In genomic region chr1:183116946-183117826, GRCm38 (mm10) we compare ENCODE assay signal across 10 mouse cellular contexts.
DNase-seq lines count a peak whose midpoint lies in the region; ATAC-seq lines count a peak whose summit lies in the region.
"Had no signal": no experiment of that assay in that cellular context is flagged by ENCODE, and none has a peak within 500 bp of the region (broad histone marks: within the 10 kb centered on the region; RNA-seq: fewer than 3 reads in every experiment).

No protein-coding gene starts in this region.

- H3K4me1 ChIP-seq in heart, embryonic 11.5 days (ENCODE audit: control insufficient read depth, insufficient read depth, low read length), result peaks cover 24% of the 10 kb centered on the region
- H3K4me1 ChIP-seq in embryonic facial prominence, embryonic 10.5 days, result peaks cover 41% of the 10 kb centered on the region
- H3K4me1 ChIP-seq in limb, embryonic 11.5 days (ENCODE audit: control insufficient read depth, insufficient read depth, low read length), result peaks cover 29% of the 10 kb centered on the region
- peaks cover 11% of the 10 kb centered on the region for H3K4me1 ChIP-seq in intestine, embryonic 16.5 days (ENCODE audit: control insufficient read depth, insufficient read depth, low read length)

- no peak overlapping the region; the same call in 1 of the 2 replicates for H3K27ac ChIP-seq in heart, embryonic 11.5 days (ENCODE audit: low read depth, low read length)
- H3K27ac ChIP-seq in embryonic facial prominence, embryonic 10.5 days (replicated peaks), result peak overlapping the region; percentile 71
- 0 out of 2 replicates have a peak overlapping the region, but pooled peaks have one; percentile 14 for H3K27ac ChIP-seq in limb, embryonic 11.5 days (replicated peaks; ENCODE audit: low read depth, low read length)
- H3K27ac ChIP-seq in intestine, embryonic 16.5 days (ENCODE audit: low read length), result no peak overlapping the region

- ATAC-seq in heart, embryonic 11.5 days (replicated peaks; ENCODE audit: insufficient number of reproducible peaks, low FRiP score, low TSS enrichment), result no peak
- ATAC-seq in limb, embryonic 11.5 days (ENCODE audit: insufficient number of reproducible peaks, low FRiP score, low TSS enrichment, low read depth), result 0 out of 2 replicates have a peak, but pooled peaks have one; percentile 26
- no peak for ATAC-seq in intestine, embryonic 16.5 days
- ATAC-seq in granulocyte monocyte progenitor cell, adult 5-6 weeks (replicated peaks; ENCODE audit: poor library complexity, severe bottlenecking), result no peak

- no peaks in the 10 kb centered on the region for H3K27me3 ChIP-seq in heart, embryonic 11.5 days (ENCODE audit: control insufficient read depth, insufficient read depth, low read length)
- no peaks in the 10 kb centered on the region for H3K27me3 ChIP-seq in embryonic facial prominence, embryonic 10.5 days (replicated peaks; ENCODE audit: low read depth, poor library complexity, severe bottlenecking)
- H3K27me3 ChIP-seq in limb, embryonic 11.5 days (ENCODE audit: control insufficient read depth, insufficient read depth, low read length), result no peaks in the 10 kb centered on the region
- no peaks in the 10 kb centered on the region for H3K27me3 ChIP-seq in intestine, embryonic 16.5 days (replicated peaks; ENCODE audit: control insufficient read depth, insufficient read depth, low read length)

- H3K4me2 ChIP-seq in heart, embryonic 11.5 days, result no peak overlapping the region
- no peak overlapping the region for H3K4me2 ChIP-seq in limb, embryonic 11.5 days (ENCODE audit: low read depth, severe bottlenecking)
- H3K4me2 ChIP-seq in intestine, embryonic 16.5 days (ENCODE audit: low read depth, low read length), result no peak overlapping the region

- peak; percentile 46 for DNase-seq in heart, adult 8-10 months (ENCODE audit: low spot score)
- peak; percentile 33 for DNase-seq in 3134 (ENCODE audit: extremely low read depth, insufficient read length, low spot score)
- DNase-seq in embryonic facial prominence, embryonic 10.5 days (ENCODE audit: low spot score), result no peak
- no peak for DNase-seq in limb, embryonic 11.5 days (ENCODE audit: low spot score)
- no peak for DNase-seq in ovary, adult 18-20 months (ENCODE audit: low spot score)
- DNase-seq: thymus, postnatal 36 days had no signal

- H3K9me3 ChIP-seq in heart, embryonic 11.5 days (replicated peaks; ENCODE audit: control insufficient read depth, low read length), result no peaks in the 10 kb centered on the region
- no peaks in the 10 kb centered on the region for H3K9me3 ChIP-seq in embryonic facial prominence, embryonic 10.5 days
- H3K9me3 ChIP-seq in limb, embryonic 11.5 days (ENCODE audit: control insufficient read depth, low read length), result no peaks in the 10 kb centered on the region
- no peaks in the 10 kb centered on the region for H3K9me3 ChIP-seq in intestine, embryonic 16.5 days (ENCODE audit: control insufficient read depth, low read length)
- H3K9me3 ChIP-seq: G1E had no signal

- no peak overlapping the region for H3K4me3 ChIP-seq in heart, embryonic 11.5 days (ENCODE audit: low read depth, low read length)
- H3K4me3 ChIP-seq in embryonic facial prominence, embryonic 10.5 days, result no peak overlapping the region
- no peak overlapping the region for H3K4me3 ChIP-seq in limb, embryonic 11.5 days (ENCODE audit: low read depth, low read length)
- H3K4me3 ChIP-seq in intestine, embryonic 16.5 days (ENCODE audit: low read length), result no peak overlapping the region

- H3K9ac ChIP-seq in heart, embryonic 11.5 days (ENCODE audit: low read depth, low read length), result no peak overlapping the region
- no peak overlapping the region for H3K9ac ChIP-seq in limb, embryonic 11.5 days (ENCODE audit: low read length)
- H3K9ac ChIP-seq in intestine, embryonic 16.5 days (ENCODE audit: low read depth, low read length), result no peak overlapping the region

- H3K36me3 ChIP-seq in heart, embryonic 11.5 days (ENCODE audit: control insufficient read depth, insufficient read depth, low read length), result no peaks in the 10 kb centered on the region
- H3K36me3 ChIP-seq in embryonic facial prominence, embryonic 10.5 days (replicated peaks), result no peaks in the 10 kb centered on the region; the same call in 1 of the 2 replicates
- H3K36me3 ChIP-seq in limb, embryonic 11.5 days (ENCODE audit: control insufficient read depth, insufficient read depth, low read length), result no peaks in the 10 kb centered on the region
- H3K36me3 ChIP-seq in intestine, embryonic 16.5 days (ENCODE audit: control insufficient read depth, insufficient read depth, low read length), result no peaks in the 10 kb centered on the region

- whole genome bisulfite sequencing in heart, embryonic 11.5 days (ENCODE audit: insufficient replicate concordance), result 60% methylated on average over 15 of the region's 15 CpGs
- 82% methylated on average over 15 of the region's 15 CpGs for WGBS in embryonic facial prominence, embryonic 10.5 days
- 76% methylated on average over 15 of the region's 15 CpGs for WGBS in limb, embryonic 11.5 days
- 63% methylated on average over 15 of the region's 15 CpGs for WGBS in intestine, embryonic 16.5 days

Comparison
In these comparisons a context has a peak if more than half of its experiments do, and no peak if none do; other contexts are left out.
1. DNase-seq: peak in heart, adult 8-10 months (single experiment) and 3134 (single experiment); none in embryonic facial prominence, embryonic 10.5 days (single experiment), limb, embryonic 11.5 days (single experiment) and ovary, adult 18-20 months (single experiment).
2. H3K27ac ChIP-seq: peak in embryonic facial prominence, embryonic 10.5 days (single experiment) and limb, embryonic 11.5 days (single experiment); none in heart, embryonic 11.5 days (single experiment) and intestine, embryonic 16.5 days (single experiment).